Mouse (Mus musculus) lung, postnatal 0 days (tissue): ENCODE results near the gene Pabpn1l.

ENCODE experiments used
- CTCF ChIP-seq: IDR thresholded peaks from 2 replicates; pipeline ENCODE4 v1.5.1; 2016; ENCODE audit warnings: antibody characterized with exemption, mild to moderate bottlenecking
- EP300 ChIP-seq: IDR thresholded peaks from 2 replicates; pipeline ENCODE4 v1.6.1; 2016; ENCODE audit warnings: antibody characterized with exemption, mild to moderate bottlenecking, control low read depth

- TF ChIP-seq CTCF: no peak
- no peak for TF ChIP-seq EP300
Observed at GRCm38 (mm10) chr8:122622727-122623126, at the start of gene Pabpn1l.
